In the genomic region with DNA sequence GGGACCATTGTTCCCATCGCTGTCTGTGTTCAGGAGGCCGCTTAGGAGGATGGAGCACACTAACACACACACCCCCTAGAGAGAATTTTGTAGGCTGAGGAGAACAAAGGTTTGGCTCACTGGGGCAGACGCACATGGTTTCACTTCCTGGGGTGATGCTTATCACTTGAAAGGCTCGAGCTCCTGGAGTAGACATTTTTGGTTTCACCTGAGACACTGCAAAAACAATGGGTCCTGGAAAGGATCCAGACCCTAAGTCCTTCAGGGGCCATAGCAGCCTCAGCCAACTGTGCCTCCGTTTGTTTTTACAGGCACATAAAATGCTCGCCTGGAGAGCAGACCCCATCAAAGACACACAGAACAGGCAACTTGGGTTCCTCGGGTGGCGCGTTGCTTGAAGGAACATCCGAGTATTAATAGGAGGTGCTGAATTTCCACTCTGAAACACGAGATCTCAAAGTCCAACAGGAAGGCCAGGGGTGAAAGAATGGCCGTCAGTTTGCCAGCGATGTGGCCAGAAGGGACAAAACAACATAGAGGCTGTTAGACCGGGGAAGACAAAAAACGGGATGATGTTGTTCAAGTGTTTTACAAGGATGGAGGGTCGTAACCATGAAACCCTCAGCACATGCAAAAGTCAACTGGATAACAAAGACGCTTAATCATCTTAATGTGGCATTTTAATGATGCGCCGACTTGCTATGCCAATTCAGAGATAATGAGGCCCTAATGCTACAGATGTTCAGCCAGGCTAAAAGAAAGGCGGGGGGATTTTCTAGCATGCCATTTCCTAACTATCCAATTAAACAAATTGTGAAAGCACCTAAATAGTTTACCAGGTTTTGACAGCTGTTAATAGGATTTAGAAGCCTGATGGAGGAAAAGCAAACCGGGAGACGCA, we compare ENCODE assay signal across 8 mouse cellular contexts. TPM values are rescaled to one million over a fixed set of nuclear protein-coding genes. Genes with fewer than 3 reads are reported as not detected.
DNase-seq lines count a peak whose midpoint lies in the region; ATAC-seq and TF ChIP-seq lines count a peak whose summit lies in the region.

No protein-coding gene starts in this region.

- H3K9ac ChIP-seq in kidney, embryonic 16.5 days (replicated peaks; ENCODE audit: low read length) = peak overlapping the region; percentile 37; the same call in 1 of the 2 replicates
- no peak overlapping the region for H3K9ac ChIP-seq in hindbrain, embryonic 16.5 days (ENCODE audit: low read depth, low read length)

- H3K27ac ChIP-seq in kidney, embryonic 16.5 days (ENCODE audit: low read length) = peak overlapping the region; percentile 44
- peak overlapping the region; percentile 32 for H3K27ac ChIP-seq in hindbrain, embryonic 16.5 days (ENCODE audit: low read depth, low read length)

- no peak overlapping the region for H3K4me3 ChIP-seq in kidney, embryonic 16.5 days (ENCODE audit: low read length)
- no peak overlapping the region for H3K4me3 ChIP-seq in hindbrain, embryonic 16.5 days (ENCODE audit: low read length)

- 0 out of 2 replicates have a peak, but pooled peaks cover 2% of the 10 kb centered on the region for H3K27me3 ChIP-seq in kidney, embryonic 16.5 days (ENCODE audit: insufficient read depth, low read length)
- no peaks in the 10 kb centered on the region for H3K27me3 ChIP-seq in hindbrain, embryonic 16.5 days (replicated peaks; ENCODE audit: control insufficient read depth, insufficient read depth, low read length)

- no peaks in the 10 kb centered on the region for H3K36me3 ChIP-seq in kidney, embryonic 16.5 days (ENCODE audit: insufficient read depth, low read length)
- H3K36me3 ChIP-seq in hindbrain, embryonic 16.5 days (ENCODE audit: control insufficient read depth, insufficient read depth, low read length) = no peaks in the 10 kb centered on the region

- no peak for TF ChIP-seq CTCF in brain, embryonic 14.5 days (IDR thresholded peaks at IDR 0.05; ENCODE audit: borderline replicate concordance, extremely low read depth, insufficient read depth, insufficient read length)

- 11% methylated on average over 22 of the region's 22 CpGs for WGBS in kidney, embryonic 16.5 days
- WGBS in hindbrain, embryonic 16.5 days = 39% methylated on average over 22 of the region's 22 CpGs

- H3K4me1 ChIP-seq in kidney, embryonic 16.5 days (ENCODE audit: insufficient read depth, low read length) = peaks cover 15% of the 10 kb centered on the region
- H3K4me1 ChIP-seq in hindbrain, embryonic 16.5 days (ENCODE audit: control insufficient read depth, insufficient read depth, low read depth, low read length) = peaks cover 6% of the 10 kb centered on the region

- peak overlapping the region; percentile 6; the same call in 1 of the 2 replicates for H3K4me2 ChIP-seq in kidney, embryonic 16.5 days (replicated peaks; ENCODE audit: low read depth, low read length)
- H3K4me2 ChIP-seq in hindbrain, embryonic 16.5 days (ENCODE audit: low read length) = no peak overlapping the region

- no peaks in the 10 kb centered on the region for H3K9me3 ChIP-seq in kidney, embryonic 16.5 days (ENCODE audit: low read length)
- no peaks in the 10 kb centered on the region for H3K9me3 ChIP-seq in hindbrain, embryonic 16.5 days (ENCODE audit: control insufficient read depth, low read length)

- no peak for DNase-seq in kidney, postnatal 25 days
- peak; percentile 70 for DNase-seq in brain, embryonic 14.5 days (ENCODE audit: low read depth)
- peak; percentile 14 for DNase-seq in skeletal muscle tissue, adult 2 months (ENCODE audit: low read depth, low spot score)
- no peak for DNase-seq in cerebellum, postnatal 25 days
- DNase-seq in testis, postnatal 14 days (ENCODE audit: low spot score) = no peak
- DNase-seq in layer of hippocampus, adult 9-11 months = no peak

- ATAC-seq in kidney, embryonic 16.5 days (ENCODE audit: low FRiP score, low TSS enrichment) = no peak
- ATAC-seq in hindbrain, embryonic 16.5 days = peak; percentile 37; the same call in 1 of the 2 replicates

- no peak for TF ChIP-seq POLR2A in brain, embryonic 14.5 days (IDR thresholded peaks at IDR 0.05; ENCODE audit: borderline replicate concordance, extremely low read depth, insufficient read depth, insufficient read length, poor library complexity, severe bottlenecking)

RNA-seq across cellular contexts. Expression of gene Ikzf3, which starts 48.2 kb away (rescaled TPM):
- polyA plus RNA-seq in kidney, embryonic 16.5 days (2015; fragmentation: Nextera tagmentation; extraction: Ambion mirVana) = 0.44 and 0.54 TPM in 2 replicates
- 0.07 and 0.20 TPM in 2 replicates for polyA plus RNA-seq in brain, embryonic 14.5 days (2012; rRNA removed)
- 0.35 and 0.45 TPM in 2 replicates for polyA plus RNA-seq in hindbrain, embryonic 16.5 days (2015; fragmentation: Nextera tagmentation; extraction: Ambion mirVana)

RNA-seq across cellular contexts. Expression of gene Grb7, which starts 51.4 kb away (rescaled TPM):
- 86.2 and 87.7 TPM in 2 replicates for polyA plus RNA-seq in kidney, embryonic 16.5 days (2015; fragmentation: Nextera tagmentation; extraction: Ambion mirVana)
- polyA plus RNA-seq in brain, embryonic 14.5 days (2012; rRNA removed) = 0.83 and 1.0 TPM in 2 replicates
- 1.3 and 2.5 TPM in 2 replicates for polyA plus RNA-seq in hindbrain, embryonic 16.5 days (2015; fragmentation: Nextera tagmentation; extraction: Ambion mirVana)

RNA-seq across cellular contexts. Expression of gene Zpbp2, which starts 53.3 kb away (rescaled TPM):
- 0.87 TPM in 1 of 2 replicates, not detected in the other for polyA plus RNA-seq in kidney, embryonic 16.5 days (2015; fragmentation: Nextera tagmentation; extraction: Ambion mirVana)
- polyA plus RNA-seq in brain, embryonic 14.5 days (2012; rRNA removed) = 0.06 and 0.30 TPM in 2 replicates
- 0.11 and 0.15 TPM in 2 replicates for polyA plus RNA-seq in hindbrain, embryonic 16.5 days (2015; fragmentation: Nextera tagmentation; extraction: Ambion mirVana)

RNA-seq across cellular contexts. Expression of gene Mien1, which starts 58.8 kb away (rescaled TPM):
- polyA plus RNA-seq in kidney, embryonic 16.5 days (2015; fragmentation: Nextera tagmentation; extraction: Ambion mirVana) = 108 and 113 TPM in 2 replicates
- 130 and 147 TPM in 2 replicates for polyA plus RNA-seq in brain, embryonic 14.5 days (2012; rRNA removed)
- polyA plus RNA-seq in hindbrain, embryonic 16.5 days (2015; fragmentation: Nextera tagmentation; extraction: Ambion mirVana) = 250 and 276 TPM in 2 replicates

Comparison
In these comparisons a context has a peak if more than half of its experiments do, and no peak if none do; other contexts are left out.
1. DNase-seq: peak in brain, embryonic 14.5 days (single experiment) and skeletal muscle tissue, adult 2 months (single experiment); none in kidney, postnatal 25 days (0 of 2), cerebellum, postnatal 25 days (0 of 2), testis, postnatal 14 days (single experiment) and layer of hippocampus, adult 9-11 months (single experiment).
2. RNA of gene Grb7, which starts 51.4 kb away (polyA plus RNA-seq): 86.2 to 87.7 TPM in kidney, embryonic 16.5 days; 1.3 to 2.5 TPM in hindbrain, embryonic 16.5 days and 0.83 to 1.0 TPM in brain, embryonic 14.5 days; every median in the first group is over 10 times any median in the second.